Mouse (Mus musculus): ENCODE measurements around the gene Wdfy2.

GRCm38 (mm10) chr14:62868254-62868653 is 30.8 kb downstream of the Wdfy2 start:
- no peak for TF ChIP-seq POLR2A (IDR thresholded peaks at IDR 0.05; ENCODE audit: control insufficient read depth, extremely low read depth, insufficient read depth, low read length, poor library complexity)
- TF ChIP-seq CTCF (IDR thresholded peaks at IDR 0.05; ENCODE audit: borderline replicate concordance, control insufficient read depth, extremely low read depth, insufficient read depth, low read length, poor library complexity) = no peak
